Mouse (Mus musculus): ENCODE results near the gene Rims1.
A peak's percentile ranks its signal among the peaks of the same experiment; 100 is the strongest.

Gene Rims1

GRCm38 (mm10) chr1:22377062-22377461 lies 428.7 kb downstream of the Rims1 start:
- no peak for DNase-seq (ENCODE audit: low read depth, low spot score)

DNA sequence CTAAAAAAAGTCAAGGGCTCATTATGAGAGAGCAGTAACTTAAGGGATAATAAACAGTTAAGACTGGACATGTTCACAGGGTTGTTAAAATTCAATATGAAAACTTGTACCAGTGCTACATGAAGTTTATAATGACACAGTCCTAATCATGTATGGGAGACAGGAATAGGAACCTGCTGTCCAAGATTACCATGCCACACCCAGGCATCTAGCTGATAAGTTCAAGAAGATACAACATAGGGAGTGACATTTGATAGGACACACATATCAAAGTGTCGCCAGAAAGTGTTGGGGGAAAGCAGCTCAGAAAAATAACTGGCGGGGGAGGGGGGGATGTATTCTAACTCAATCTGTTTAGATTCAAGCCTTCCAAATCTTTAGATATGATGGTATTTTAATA lies 449.6 kb downstream of the Rims1 start:
- no peak for DNase-seq (ENCODE audit: low read depth, low spot score)

- DNase-seq (ENCODE audit: low read depth, low spot score), result no peak
Observed at GRCm38 (mm10) chr1:22353687-22354086, 452.1 kb downstream of the Rims1 start.

- DNase-seq (ENCODE audit: low read depth, low spot score), result no peak
Observed at GRCm38 (mm10) chr1:22338914-22339313, 466.9 kb downstream of the Rims1 start.

- DNase-seq (ENCODE audit: low read depth, low spot score), result no peak
Observed at GRCm38 (mm10) chr1:22320941-22321676, 484.7 kb downstream of the Rims1 start.

- no peak for DNase-seq (ENCODE audit: low read depth, low spot score)
Observed at GRCm38 (mm10) chr1:22315537-22315936, 490.3 kb downstream of the Rims1 start.

- DNase-seq (ENCODE audit: low read depth, low spot score), result no peak
Observed at GRCm38 (mm10) chr1:22311471-22311870, 494.3 kb downstream of the Rims1 start.

DNA sequence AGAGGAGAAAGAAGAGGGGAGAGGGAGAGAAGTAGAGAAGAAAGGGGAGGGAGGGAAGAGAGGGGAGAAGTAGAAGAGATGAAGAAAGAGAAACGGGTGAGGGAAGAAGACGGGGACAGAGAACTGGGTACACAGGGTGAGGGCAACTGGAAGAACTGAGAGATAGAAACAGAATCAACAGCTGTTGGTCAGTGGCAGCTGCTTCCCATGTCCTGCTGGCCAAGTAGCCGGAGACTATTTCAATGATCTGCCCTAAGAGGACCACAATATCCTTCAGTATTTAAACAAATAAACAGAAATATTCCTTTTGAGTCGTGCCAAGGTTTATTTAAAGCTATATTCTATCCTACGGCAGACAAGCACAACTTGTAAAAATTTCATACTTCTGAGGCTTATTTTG lies 499.3 kb downstream of the Rims1 start:
- no peak for DNase-seq (ENCODE audit: low read depth, low spot score)

DNA sequence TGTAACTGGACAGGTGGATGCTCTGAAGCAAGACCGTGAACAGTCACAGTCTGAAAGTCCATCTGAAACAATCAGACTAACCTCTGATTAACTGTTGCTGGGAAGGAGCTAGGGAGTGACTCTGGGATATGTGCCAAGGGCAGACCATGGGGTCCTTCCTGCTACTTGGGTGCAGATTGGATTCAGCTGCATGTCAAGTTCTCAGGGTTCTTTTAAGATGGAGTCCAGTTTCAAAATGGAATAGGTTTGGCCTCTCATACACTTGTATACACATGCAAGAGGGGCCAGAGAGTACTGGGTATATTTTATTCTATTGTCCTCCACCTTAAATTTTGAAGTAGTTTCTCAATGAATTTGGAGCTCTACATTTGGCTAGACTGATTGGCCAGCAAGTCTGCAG lies 499.9 kb downstream of the Rims1 start:
- no peak for DNase-seq (ENCODE audit: low read depth, low spot score)

- no peak for DNase-seq (ENCODE audit: low read depth, low spot score)
Observed at GRCm38 (mm10) chr1:22293953-22294352, 511.8 kb downstream of the Rims1 start.

- no peak for DNase-seq (ENCODE audit: low read depth, low spot score)
Observed at GRCm38 (mm10) chr1:22293310-22293709, 512.5 kb downstream of the Rims1 start.

DNA sequence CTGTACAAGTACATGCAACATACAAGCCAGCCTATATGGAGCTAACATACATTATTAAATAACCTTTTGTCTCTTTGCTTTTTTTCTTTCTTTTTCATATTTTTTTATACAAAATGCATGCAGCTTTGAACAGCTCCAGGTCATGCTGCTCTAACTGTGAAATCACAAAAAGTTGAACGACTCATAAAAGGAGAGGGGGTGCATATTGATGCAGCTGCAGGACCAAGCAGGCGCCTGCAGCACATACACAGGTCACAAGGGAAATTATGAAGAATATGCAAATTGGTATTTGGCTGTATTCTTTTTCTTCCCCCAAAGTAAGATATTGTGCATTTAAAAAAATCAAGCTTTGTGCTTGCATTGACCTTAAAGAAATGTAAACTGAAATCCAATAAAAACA lies 519.0 kb downstream of the Rims1 start:
- no peak for DNase-seq (ENCODE audit: low read depth, low spot score)

GRCm38 (mm10) chr1:22279954-22280353 lies 525.8 kb downstream of the Rims1 start:
- DNase-seq (ENCODE audit: low read depth, low spot score), result no peak

DNA sequence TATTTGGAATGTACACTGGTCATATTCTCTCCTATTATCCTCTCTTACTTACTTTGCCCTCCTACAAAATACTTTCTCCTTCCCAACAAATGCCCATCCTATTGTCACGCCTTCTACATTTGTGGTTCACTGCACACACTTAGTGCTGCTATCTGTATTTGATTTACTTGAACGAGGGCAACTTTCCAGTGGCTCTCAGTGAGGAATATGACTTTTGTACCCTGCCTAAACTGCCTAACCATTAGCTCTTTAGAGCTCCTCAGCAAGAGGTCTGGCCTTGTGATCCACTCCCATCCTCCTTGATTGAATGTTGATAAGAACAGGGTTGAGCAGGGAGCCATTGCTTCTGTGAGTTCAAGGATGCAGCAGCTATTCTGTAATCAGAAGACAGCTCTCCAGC lies 531.7 kb downstream of the Rims1 start:
- DNase-seq (ENCODE audit: low read depth, low spot score), result no peak

DNA sequence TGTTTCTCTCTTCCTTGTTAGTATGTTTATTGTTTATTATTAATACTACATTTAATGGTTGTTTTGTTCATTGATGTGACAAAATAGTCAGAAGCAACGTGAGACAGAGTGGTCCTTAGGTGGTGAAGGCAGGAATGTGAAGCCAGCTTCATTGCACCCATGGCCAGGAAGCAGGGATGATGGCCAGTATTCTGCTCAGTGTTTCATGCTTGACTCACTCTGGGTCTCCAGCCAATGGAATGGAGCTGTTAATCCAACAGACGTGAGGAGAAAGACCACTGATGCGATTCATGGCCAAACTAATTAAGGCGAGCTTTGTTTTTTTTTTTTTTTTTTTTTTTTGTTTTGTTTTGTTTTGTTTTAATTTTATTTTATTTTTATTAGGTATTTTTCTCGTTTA lies 535.7 kb downstream of the Rims1 start:
- no peak for DNase-seq (ENCODE audit: low read depth, low spot score)

DNA sequence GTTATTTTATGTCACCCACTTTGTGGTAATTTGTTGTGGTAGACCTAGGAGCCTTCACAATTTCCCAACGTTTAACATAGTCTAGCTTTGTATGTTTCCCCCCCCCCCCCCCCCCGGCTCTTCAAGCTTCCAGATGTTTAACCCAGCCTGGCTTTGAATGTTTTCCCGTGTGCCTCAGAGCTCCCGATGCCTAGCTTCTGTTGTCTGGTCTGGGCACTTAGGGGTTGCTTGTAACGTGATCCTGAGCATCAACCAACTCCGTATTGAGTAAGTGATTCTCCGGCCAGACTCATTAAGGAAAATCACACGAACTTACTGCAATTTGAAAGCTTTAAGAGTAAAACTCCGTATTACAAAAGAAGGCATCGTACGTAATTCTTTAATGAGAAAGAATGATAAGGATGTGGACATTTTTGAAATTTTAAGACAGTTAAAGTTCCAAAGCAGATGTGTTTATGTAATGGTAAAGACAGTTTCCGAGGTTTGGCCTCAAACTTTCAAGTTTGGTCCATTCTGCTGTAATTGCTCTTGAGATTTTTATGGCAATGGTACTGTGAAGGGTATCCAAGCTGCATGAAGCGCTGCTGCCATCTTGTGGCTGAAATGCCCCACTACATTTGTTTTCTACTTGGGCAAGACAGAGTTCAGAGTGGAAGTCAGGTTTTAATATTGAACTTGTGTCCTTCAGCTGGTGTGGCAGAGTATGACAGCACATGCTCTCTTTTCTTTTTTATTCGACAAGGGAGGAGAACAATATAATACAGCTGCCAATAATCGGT lies 537.0 kb downstream of the Rims1 start:
- DNase-seq (ENCODE audit: low read depth, low spot score), result peak; percentile 80

GRCm38 (mm10) chr1:22266491-22266890 lies 539.3 kb downstream of the Rims1 start:
- no peak for DNase-seq (ENCODE audit: low read depth, low spot score)

DNA sequence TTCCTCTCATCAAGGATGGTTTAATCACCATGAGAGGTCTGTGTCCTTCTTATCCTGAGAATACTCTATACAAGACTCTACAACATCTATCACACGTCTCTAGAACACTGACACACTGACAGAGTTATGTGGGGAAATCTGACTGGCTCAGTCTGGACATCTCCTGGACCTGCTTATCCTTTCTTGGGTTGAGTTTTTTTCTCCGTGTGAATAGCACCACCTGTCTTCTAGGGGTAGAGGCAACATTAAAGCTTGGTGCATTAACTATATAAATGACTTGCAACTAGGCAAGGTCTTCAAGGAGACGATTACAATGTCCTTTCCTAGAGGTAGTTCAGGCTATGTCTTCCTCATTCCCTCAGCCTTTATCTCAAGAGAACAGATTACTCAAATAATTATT lies 540.3 kb downstream of the Rims1 start:
- DNase-seq (ENCODE audit: low read depth, low spot score), result no peak

DNA sequence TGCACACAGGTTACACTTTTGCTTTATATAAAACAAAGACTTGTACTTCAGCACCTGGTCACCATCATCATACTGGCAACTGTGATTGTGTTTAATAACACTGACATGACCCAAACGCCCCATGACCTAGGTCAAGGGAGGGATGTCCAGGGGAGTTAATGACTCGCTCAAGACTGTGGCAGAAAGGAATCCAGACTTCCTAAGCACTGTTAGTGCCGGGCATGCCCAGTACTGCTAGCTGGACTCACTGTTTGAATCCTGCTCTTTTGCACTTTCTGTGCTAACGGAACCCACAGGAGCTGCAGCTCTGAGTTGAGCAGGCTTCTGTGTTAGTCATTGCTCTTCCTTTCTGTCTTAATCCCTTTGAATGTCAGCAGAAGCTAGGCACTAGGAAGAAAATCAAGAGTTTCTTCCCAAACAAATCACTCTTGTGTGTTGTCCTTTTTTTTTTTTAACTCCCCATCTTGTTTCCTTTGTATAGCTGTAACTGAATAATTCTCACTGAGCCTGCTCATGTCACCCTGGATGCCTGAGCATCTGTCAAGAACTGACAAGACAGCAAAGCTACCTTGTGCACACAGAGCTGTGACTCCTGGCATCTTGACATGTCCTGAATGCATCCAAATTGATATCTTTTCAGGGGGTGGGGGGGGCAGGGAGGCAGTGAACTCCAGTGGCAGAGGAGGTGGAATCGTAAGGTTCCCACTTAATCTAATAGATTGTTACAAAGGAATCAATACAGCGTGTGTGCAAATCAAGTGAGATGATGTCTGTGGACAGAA lies 543.4 kb downstream of the Rims1 start:
- no peak for DNase-seq (ENCODE audit: low read depth, low spot score)

DNA sequence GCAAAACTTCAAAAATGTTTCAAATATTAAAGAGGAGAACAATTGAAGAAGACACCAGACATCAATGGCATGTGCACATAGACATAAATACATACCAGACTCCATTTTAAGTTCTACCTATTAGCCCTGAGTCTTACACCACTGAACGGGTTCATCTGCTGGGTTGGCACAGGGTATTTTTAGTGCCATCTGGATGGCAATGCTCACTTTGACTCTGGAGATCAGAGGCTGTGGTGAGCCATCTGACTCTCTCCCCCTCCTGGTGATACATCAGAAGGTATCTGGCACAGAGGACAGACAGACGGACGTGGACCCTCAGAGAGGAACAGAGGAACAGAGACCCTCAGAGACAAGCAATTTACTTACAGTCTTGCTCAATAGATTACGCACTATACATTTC lies 544.1 kb downstream of the Rims1 start:
- no peak for DNase-seq (ENCODE audit: low read depth, low spot score)

DNA sequence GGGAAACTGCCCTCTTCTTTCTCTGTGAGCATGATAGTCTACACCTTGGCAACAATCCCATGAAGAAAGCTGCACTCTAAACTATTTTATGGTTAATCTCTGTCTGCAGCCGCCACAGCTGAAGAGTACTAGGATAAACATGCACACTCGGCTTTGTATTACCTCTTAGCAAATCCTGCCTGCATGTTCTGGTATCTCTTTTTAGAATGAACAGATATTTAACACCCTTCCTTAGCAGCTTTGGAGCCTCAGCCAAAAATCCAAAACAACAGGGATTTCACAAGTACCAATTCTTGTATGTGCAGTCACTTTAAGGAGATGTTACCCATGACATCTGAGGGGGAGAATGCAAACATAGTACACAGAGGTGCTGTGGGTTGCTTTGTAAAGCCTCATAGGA lies 545.5 kb downstream of the Rims1 start:
- DNase-seq (ENCODE audit: low read depth, low spot score), result no peak

DNA sequence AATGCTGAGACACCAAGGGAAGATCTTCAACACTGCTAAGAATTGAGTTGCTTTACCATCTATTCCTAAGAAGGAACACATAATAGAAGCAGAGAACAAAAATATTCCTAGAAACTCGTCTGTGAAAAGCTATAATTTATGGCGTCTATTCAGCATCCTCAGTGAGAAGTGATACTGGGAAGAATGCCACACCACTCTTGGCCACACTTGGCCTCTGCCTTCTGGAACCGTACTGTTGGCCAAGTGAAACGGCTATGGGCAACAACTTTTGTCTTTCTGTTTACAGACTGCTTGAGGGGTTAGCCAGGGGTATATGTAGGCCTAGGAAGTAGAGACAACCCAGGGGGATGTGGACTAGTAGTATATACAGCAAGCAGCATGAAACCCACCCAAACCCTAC lies 547.4 kb downstream of the Rims1 start:
- no peak for DNase-seq (ENCODE audit: low read depth, low spot score)
